Mouse (Mus musculus) forebrain, embryonic 12.5 days (tissue): ENCODE measurements around the gene Ppp4r1. TPM values are rescaled to one million over a fixed set of nuclear protein-coding genes. Genes with fewer than 3 reads are reported as not detected.

Experiments
- ATAC-seq: fragments of 200-750 bp; cut with Nextera tagmentation; 2 replicates; pipeline ENCODE4 v1.8.0; 2017; ENCODE audit warnings: moderate TSS enrichment; ENCODE audit not compliant: low FRiP score
- H3K27ac ChIP-seq: fragments of 300-500 bp; sonication (generic); 2 replicates; pipeline ENCODE4 v1.5.1; 2016; ENCODE audit warnings: mild to moderate bottlenecking
- H3K27me3 ChIP-seq: fragments of 300-500 bp; sonication (generic); 2 replicates; pipeline ENCODE4 v1.6.1; 2016; ENCODE audit warnings: mild to moderate bottlenecking
- H3K36me3 ChIP-seq: fragments of 300-500 bp; sonication (generic); replicated peaks from 2 replicates; pipeline ENCODE4 v1.6.1; 2016; ENCODE audit warnings: mild to moderate bottlenecking
- H3K4me1 ChIP-seq: fragments of 300-500 bp; sonication (generic); 2 replicates; pipeline ENCODE4 v1.6.1; 2016
- H3K4me2 ChIP-seq: fragments of 300-500 bp; sonication (generic); 2 replicates; pipeline ENCODE4 v1.6.1; 2016; ENCODE audit warnings: mild to moderate bottlenecking, moderate library complexity
- H3K4me3 ChIP-seq: fragments of 300-500 bp; sonication (generic); replicated peaks from 2 replicates; pipeline ENCODE4 v1.5.1; 2016; ENCODE audit warnings: mild to moderate bottlenecking
- H3K9ac ChIP-seq: fragments of 300-500 bp; sonication (generic); 2 replicates; pipeline ENCODE4 v1.6.1; 2016; ENCODE audit warnings: mild to moderate bottlenecking
- H3K9me3 ChIP-seq: fragments of 300-500 bp; sonication (generic); 2 replicates; pipeline ENCODE4 v1.6.1; 2016
- WGBS: fragments of 180-500 bp; shearing (Covaris S2); methylation state at CpG from one replicate; pipeline ENCODE4 v1.1.7; 2016; 5-methylcytosine and 5-hydroxymethylcytosine counted together
- polyA plus RNA-seq: library from polyadenylated mRNA; unstranded; fragments of >200 nt; fragmentation: Nextera tagmentation; extraction: Ambion mirVana; gene quantifications from 2 replicates; pipeline ENCODE4 v1.2.1, GENCODE M21; 2016

Gene Ppp4r1
- polyA plus RNA-seq, 1 experiment from 2014 or later = 59.3 TPM

DNA sequence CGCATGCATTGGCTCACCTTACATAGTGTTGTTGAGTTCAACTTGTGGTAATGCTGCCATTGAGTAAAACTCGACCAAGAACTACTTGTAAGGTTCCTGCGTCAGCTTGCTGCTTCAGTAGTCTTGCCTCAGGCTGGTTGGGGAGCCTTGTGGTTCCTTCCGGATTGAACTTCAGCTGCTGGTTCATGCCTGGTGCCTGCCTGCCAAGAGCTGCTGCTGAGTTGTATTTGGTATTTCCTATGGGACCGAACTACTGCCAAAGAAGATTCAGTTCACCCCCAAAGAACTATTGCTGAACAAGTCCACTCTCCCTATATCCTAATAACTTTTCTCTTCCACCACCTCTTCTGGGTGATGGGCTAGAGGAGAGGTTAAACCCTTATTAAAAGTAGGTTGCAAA lies 107.1 kb downstream of the Ppp4r1 start:
- Histone ChIP-seq H3K9me3 (no peaks in the 10 kb centered on the region), H3K9ac (no peak overlapping the region)

More for the DNA sequence above, 107.1 kb downstream of the Ppp4r1 start:
- peaks cover 9% of the 10 kb centered on the region for H3K4me1 ChIP-seq
- 81% methylated on average over 5 of the region's 5 CpGs for WGBS
- no peaks in the 10 kb centered on the region for H3K27me3 ChIP-seq
- ATAC-seq = no peak
- H3K36me3 ChIP-seq = no peaks in the 10 kb centered on the region
- no peak overlapping the region for H3K4me2 ChIP-seq
- no peak overlapping the region for H3K27ac ChIP-seq
- H3K4me3 ChIP-seq = no peak overlapping the region

Other genes with a start within 250 kb of the Ppp4r1 start
- gene Tmem232, start 241.8 kb upstream of the Ppp4r1 start, polyA plus RNA-seq = not detected in 2 replicates
- 236 and 246 TPM in 2 replicates for gene Vapa, start 169.0 kb upstream of the Ppp4r1 start, polyA plus RNA-seq
- gene Txndc2, start 140.4 kb upstream of the Ppp4r1 start, polyA plus RNA-seq = 0.17 and 0.28 TPM in 2 replicates
- 75.8 and 79.0 TPM in 2 replicates for gene Rab31, start 9.8 kb upstream of the Ppp4r1 start, polyA plus RNA-seq
- gene Ralbp1, start 103.2 kb downstream of the Ppp4r1 start, polyA plus RNA-seq = 39.6 and 43.9 TPM in 2 replicates
- gene Twsg1, start 168.7 kb downstream of the Ppp4r1 start, polyA plus RNA-seq = 100 and 101 TPM in 2 replicates